Mouse (Mus musculus): ENCODE data around the gene Tbx6. TPM values are rescaled to one million over a fixed set of nuclear protein-coding genes. Genes with fewer than 3 reads are reported as not detected.

Tbx6 gene
- total RNA-seq (2023) = 7.7 TPM

DNA sequence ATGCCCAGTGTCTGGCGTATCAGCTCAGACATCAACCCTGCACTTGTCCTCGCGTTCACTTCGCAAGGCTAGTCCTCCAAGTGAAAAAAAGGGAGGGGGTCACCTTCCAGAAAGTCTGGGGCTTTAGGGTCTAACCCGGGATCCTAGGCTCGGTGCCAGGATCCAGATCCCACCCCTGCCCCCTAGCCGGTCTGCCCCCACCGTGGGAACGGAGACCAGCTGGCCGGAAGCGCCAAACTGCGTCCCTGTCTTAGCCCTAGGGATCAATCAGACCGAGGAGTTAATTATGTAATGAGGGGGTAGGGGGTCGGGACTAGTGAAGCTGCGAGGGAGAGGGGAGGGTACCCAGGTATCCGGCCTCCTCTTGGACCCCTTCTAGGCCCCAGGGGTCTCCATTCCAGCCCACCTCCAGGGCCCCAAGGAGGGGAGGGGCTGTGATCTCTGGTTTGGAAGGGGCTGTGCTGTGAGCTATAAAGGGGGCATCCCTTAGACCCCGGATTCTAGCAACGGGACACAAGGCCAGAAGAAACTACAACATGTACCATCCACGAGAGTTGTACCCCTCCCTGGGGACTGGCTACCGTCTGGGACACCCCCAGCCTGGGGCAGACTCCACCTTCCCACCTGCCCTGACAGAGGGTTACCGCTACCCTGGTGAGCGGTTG lies at the start of gene Tbx6:
Gene Tbx6 (plus strand): TSS at position 513 of the 665 bp plus-strand sequence.

DNA sequence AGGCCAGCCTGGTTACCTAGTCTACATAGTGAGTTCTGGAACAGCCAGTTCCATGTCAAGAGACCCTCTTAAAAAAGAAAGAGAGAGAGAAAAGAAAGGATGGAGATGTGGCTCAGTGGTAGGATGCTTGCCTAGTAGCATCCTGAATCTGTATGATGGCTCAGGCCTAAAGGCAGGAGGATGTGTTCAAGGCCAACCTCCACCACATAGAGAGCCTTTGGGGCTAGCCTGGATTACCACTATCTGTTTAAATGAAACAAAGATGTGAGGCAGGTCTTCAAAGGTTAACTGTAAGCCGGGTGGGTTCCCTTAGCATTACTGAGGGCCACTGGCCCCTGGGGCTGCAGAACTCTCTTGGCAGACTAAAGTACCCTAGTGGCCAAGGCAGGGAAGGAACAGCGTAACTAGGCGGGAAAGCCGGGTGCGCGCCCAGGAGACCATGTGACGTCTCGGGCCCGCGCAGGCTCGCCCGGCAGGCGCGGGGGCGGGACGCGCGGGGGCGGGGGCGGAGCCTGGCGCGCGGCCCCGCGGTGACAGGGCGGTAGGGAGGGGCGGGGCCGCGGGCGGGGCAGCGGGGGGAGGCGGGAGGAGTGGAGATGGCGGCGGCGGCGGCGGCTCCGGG lies 22.1 kb upstream of the Tbx6 start, which contains the start of gene Mapk3:
Gene Mapk3 (plus strand): TSS at position 552 of the 622 bp plus-strand sequence.

DNA sequence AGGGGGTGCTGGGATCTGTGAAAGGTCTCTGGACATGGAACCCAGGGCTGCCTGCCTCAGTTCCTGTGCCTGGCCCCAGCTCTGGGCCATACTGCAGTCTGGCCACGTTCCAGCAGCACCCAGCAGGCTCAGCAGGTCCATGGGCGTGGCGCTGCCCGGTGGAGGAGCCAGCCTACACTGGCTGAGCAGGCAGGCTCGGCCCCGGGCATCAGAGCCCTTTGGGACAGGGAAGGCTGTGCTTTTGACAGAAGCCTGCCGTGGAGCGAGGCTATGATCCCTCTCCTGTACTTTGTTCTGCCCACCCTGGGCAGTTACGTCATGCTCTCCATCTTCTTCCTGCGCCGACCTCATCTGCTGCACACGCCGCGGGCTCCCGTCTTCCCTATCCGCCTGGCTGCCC lies 15.1 kb upstream of the Tbx6 start, which contains the start of gene Gdpd3:
Gene Gdpd3 (plus strand): TSS at position 134 of the 400 bp plus-strand sequence.

DNA sequence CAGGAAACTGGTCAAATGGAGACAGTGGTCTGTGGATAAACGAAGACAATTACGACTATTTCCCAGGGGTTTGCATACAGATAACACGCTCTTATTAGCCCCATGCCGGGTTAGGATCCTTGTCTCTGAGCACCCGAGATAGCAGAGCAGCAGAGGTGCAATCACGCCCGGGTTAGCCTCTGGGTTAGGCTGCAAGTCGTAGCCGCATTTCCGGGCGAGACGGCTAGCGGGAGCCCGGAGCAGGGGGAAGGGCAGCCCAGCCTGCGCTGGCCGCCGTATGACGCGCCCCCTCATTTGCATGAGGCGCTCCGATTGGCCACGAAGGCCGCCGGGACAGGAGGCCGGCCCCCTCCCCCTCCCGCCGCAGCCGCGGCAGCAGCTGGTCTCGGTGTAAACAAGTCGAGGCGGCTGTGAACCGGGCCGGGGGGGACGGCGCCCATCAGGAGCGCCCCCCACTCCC lies 4.7 kb upstream of the Tbx6 start, which contains the start of gene Ypel3:
Gene Ypel3 (plus strand): TSS at position 358 of the 460 bp plus-strand sequence.

DNA sequence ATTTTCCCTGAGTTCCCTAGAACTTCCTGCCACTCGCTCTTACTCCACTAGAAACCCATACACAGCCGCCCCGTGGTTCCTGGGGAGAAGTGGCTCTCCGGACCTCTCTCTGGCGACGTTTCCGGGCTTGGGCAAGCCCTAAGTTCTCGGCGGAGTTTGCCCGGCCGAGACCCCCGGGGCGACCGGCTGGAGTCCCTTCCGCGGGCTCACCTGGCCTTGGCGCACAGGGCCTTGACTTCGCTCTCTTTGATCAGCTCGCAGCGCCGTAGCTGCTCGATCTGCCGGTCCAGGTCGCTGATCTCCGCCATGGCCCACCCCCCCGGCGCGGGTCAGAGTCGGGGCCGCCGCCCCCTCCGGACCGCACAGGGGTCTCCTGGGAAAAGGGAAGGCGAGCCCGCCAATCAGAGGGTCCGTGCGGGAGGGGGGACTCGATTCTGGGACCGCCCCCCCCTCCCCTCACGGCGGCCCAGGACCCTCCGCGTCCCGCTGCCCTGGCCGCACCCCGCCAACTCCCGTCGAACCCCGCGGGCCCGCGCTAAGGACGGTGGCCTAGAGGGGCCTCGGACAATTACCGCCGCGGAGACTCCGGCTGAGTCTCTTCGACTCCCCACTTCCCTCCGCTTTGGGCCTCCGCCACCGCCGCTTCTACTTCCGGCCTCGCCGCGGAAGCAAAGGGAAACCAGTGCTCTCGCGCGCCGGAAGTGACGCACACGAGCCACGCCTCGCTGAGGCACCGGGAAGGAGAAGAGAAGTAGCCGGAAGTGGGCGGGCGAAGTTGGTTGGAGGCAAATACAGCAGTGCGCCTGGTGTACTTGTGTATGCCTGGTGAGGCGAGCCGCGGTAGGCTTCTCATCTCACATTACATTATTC lies 10.8 kb downstream of the Tbx6 start, which contains the start of gene Ppp4c:
Gene Ppp4c (minus strand): TSS at position 646 of the 870 bp plus-strand sequence.

DNA sequence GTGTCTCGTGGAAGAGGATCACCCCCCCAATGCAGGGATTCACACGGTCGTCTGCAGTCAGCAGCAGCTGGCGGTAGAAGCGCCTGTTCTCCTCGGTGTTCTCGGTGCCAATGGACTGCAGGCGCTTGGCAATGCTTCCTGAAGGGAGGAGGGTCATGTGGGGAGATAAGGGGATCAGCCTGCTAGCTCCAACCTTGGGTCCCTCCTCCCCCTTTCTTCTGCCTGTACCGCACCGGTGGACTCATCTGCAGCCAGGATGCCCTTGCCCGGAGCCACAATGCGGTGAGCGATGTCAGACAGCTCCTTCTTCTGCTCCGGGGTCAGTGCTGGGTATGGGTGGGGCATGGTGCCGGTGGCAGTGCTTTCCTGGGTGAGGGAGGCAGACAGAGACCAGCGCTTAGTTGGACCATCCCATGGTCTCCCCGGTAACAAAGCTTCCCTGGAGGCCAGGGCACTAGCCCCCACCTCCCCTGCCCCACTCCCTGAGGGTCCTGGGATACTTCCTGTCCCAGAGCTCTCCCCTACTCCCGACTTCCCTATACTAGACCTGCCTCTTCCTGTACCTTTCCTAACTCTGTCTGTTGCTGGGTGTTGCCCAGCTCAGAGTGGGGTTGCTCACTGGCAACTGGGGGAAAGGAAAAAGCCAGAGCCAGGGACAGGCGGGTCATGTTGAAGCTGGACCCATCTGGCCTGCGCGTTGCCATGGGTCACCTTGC lies 16.3 kb downstream of the Tbx6 start, which contains the start of gene Fam57b:
Gene Fam57b (plus strand): TSS at position 258 of the 716 bp plus-strand sequence.

DNA sequence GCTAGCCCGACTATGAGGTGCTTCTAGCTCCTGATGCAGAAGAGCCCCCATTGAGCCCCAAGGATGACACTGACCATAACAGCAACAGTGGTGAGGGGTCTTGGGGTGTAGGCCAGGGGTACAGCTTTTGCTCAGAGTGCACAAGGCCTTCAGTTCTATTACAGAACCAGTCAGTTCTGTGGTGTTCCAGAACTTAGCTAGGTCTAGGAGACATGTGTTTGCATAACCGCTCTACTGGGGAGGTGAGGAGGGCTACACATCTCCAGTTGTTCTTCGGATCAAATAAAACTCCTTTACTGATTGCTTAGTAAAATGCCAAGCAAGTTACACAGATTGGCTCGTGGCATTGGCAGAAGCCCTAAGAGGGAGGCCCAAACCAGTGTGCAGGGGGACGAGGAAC lies 50.3 kb downstream of the Tbx6 start, which contains the start of gene 4930451I11Rik:
Gene 4930451I11Rik (minus strand): TSS at position 101 of the 400 bp plus-strand sequence.

Other genes with a start within 250 kb of the Tbx6 start
- gene Eif3c, start 215.1 kb upstream of the Tbx6 start, total RNA-seq (2023) = 132 TPM
- 3.3 TPM for gene Apobr, start 196.5 kb upstream of the Tbx6 start, total RNA-seq (2023)
- gene Cln3, start 195.7 kb upstream of the Tbx6 start, total RNA-seq (2023) = 99.4 TPM
- not detected for gene Il27, start 186.5 kb upstream of the Tbx6 start, total RNA-seq (2023)
- gene Nupr1, start 150.6 kb upstream of the Tbx6 start, total RNA-seq (2023) = not detected
- 56.0 TPM for gene Sgf29, start 132.2 kb upstream of the Tbx6 start, total RNA-seq (2023)
- not detected for gene Sult1a1, start 105.1 kb upstream of the Tbx6 start, total RNA-seq (2023)
- gene Bola2, start 86.1 kb upstream of the Tbx6 start, total RNA-seq (2023) = 174 TPM
- gene Slx1b, start 85.7 kb upstream of the Tbx6 start, total RNA-seq (2023) = 7.5 TPM
- 1,247 TPM for gene Coro1a, start 73.7 kb upstream of the Tbx6 start, total RNA-seq (2023)
- gene Mapk3, start 21.9 kb upstream of the Tbx6 start, total RNA-seq (2023) = 42.7 TPM
- 4.1 TPM for gene Gdpd3, start 15.1 kb upstream of the Tbx6 start, total RNA-seq (2023)
- gene Ypel3, start 4.5 kb upstream of the Tbx6 start, total RNA-seq (2023) = 232 TPM
- gene Ppp4c, start 11.0 kb downstream of the Tbx6 start, total RNA-seq (2023) = 228 TPM
- not detected for gene Fam57b, start 16.2 kb downstream of the Tbx6 start, total RNA-seq (2023)
- not detected for gene 4930451I11Rik, start 50.2 kb downstream of the Tbx6 start, total RNA-seq (2023)
- not detected for gene Doc2a, start 65.9 kb downstream of the Tbx6 start, total RNA-seq (2023)
- 31.9 TPM for gene Hirip3, start 80.5 kb downstream of the Tbx6 start, total RNA-seq (2023)
- gene Ino80e, start 80.9 kb downstream of the Tbx6 start, total RNA-seq (2023) = 55.6 TPM
- gene Taok2, start 103.2 kb downstream of the Tbx6 start, total RNA-seq (2023) = 95.7 TPM
- 26.0 TPM for gene Tmem219, start 141.4 kb downstream of the Tbx6 start, total RNA-seq (2023)
- gene Kctd13, start 147.4 kb downstream of the Tbx6 start, total RNA-seq (2023) = 36.8 TPM
- gene Asphd1, start 168.1 kb downstream of the Tbx6 start, total RNA-seq (2023) = not detected
- gene Sez6l2, start 169.1 kb downstream of the Tbx6 start, total RNA-seq (2023) = 6.5 TPM
- 125 TPM for gene Cdipt, start 194.4 kb downstream of the Tbx6 start, total RNA-seq (2023)
- gene Cdiptos, start 194.6 kb downstream of the Tbx6 start, total RNA-seq (2023) = not detected
- gene Mvp, start 233.1 kb downstream of the Tbx6 start, total RNA-seq (2023) = 25.6 TPM
- gene Pagr1b, start 235.0 kb downstream of the Tbx6 start, total RNA-seq (2023) = not detected
- gene Pagr1a, start 235.9 kb downstream of the Tbx6 start, total RNA-seq (2023) = 3.0 TPM
- 43.4 TPM for gene Gm42742, start 239.6 kb downstream of the Tbx6 start, total RNA-seq (2023)
- 2.1 TPM for gene Prrt2, start 239.7 kb downstream of the Tbx6 start, total RNA-seq (2023)
- gene Maz, start 245.6 kb downstream of the Tbx6 start, total RNA-seq (2023) = 202 TPM

Measured in CD8-positive naive resting alpha-beta T cell, adult 57 days (primary cell).